Mouse (Mus musculus) cerebellum, adult 2 months (tissue): Measurements from ENCODE around the gene Pax4.

Source experiments
- CTCF ChIP-seq: fragments of 200-500 bp; IDR thresholded peaks from 2 replicates; pipeline ENCODE4 v1.5.1; 2011; ENCODE audit warnings: low read depth, mild to moderate bottlenecking, control low read depth, low read length, moderate library complexity, borderline replicate concordance; ENCODE audit not compliant: insufficient read depth
- POLR2A ChIP-seq: fragments of 200-500 bp; IDR thresholded peaks from 2 replicates; pipeline ENCODE4 v1.6.1; 2011; ENCODE audit warnings: low read length, control low read depth, borderline replicate concordance; ENCODE audit not compliant: insufficient read depth

DNA sequence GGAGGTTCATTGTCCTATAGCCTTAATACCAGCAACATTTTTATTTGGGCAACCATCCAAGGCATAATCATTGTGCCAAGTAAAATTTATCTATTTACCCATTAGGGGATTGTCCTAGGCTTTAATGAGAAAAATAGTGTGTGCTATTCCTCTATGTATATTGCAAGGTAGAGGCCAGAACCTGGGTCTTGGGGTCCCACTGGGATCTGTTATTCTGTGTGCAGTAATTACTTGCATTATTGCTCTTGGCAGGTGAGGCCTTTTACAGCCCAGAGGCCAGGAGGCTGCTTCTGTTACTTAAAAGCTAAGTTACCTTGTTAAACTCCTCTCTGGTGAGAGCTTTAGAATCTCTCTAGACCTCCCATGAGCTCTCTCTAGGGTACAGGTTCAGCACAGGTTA lies 42.0 kb upstream of the Pax4 start:
- TF ChIP-seq CTCF (no peak), POLR2A (no peak)
